Mouse (Mus musculus) heart, adult 10 weeks (tissue): ENCODE data around the gene Oxsm. TPM values are rescaled to one million over a fixed set of nuclear protein-coding genes. Genes with fewer than 3 reads are reported as not detected.

Experiments
- polyA plus RNA-seq: library from polyadenylated mRNA; stranded (reverse); fragments of 350-450 nt; fragmentation: Illumina TruSeq; extraction: RNeasy Lipid Tissue Mini Kit (QIAGEN cat#74804); gene quantifications from one replicate; pipeline ENCODE4 v1.2.3, GENCODE M21; 2014; ENCODE audit warnings: low read depth, low replicate concordance

Gene Oxsm
- polyA plus RNA-seq = 18.7 TPM

GRCm38 (mm10) chr14:16249171-16249874 is at the start of gene Oxsm, which contains the start of gene Ngly1:
Oxsm (minus strand) TSS chr14:16249808.
Ngly1 (plus strand) TSS chr14:16249280.

Other genes with a start within 250 kb of the Oxsm start
- gene Ngly1, start 528 bp downstream of the Oxsm start, polyA plus RNA-seq = 30.0 TPM
- gene Top2b, start 115.4 kb upstream of the Oxsm start, polyA plus RNA-seq = 36.6 TPM